8 mouse cellular contexts compared by ENCODE assay signal in genomic region chr17:73174083-73174562, GRCm38 (mm10).
DNase-seq lines count a peak whose midpoint lies in the region; ATAC-seq and TF ChIP-seq lines count a peak whose summit lies in the region.

No protein-coding gene starts in this region.

- no peaks in the 10 kb centered on the region for H3K4me1 ChIP-seq in bone marrow macrophage, adult 2 months (ENCODE audit: control insufficient read depth, insufficient read depth, low read length)
- peaks cover 9% of the 10 kb centered on the region for H3K4me1 ChIP-seq in lung, embryonic 16.5 days (replicated peaks; ENCODE audit: control insufficient read depth, insufficient read depth, low read length)

- WGBS in lung, embryonic 16.5 days: 20% methylated on average over 5 of the region's 5 CpGs

- H3K4me2 ChIP-seq in lung, embryonic 16.5 days (ENCODE audit: low read depth, low read length): no peak overlapping the region

- H3K4me3 ChIP-seq in bone marrow macrophage, adult 2 months (ENCODE audit: insufficient read depth, low read length): no peak overlapping the region
- H3K4me3 ChIP-seq in lung, embryonic 16.5 days (ENCODE audit: low read length): no peak overlapping the region

- peak; percentile 49 for DNase-seq in A20 (ENCODE audit: low read depth, low spot score)
- peak; percentile 85 for DNase-seq in CD4-positive, CD25-positive, alpha-beta regulatory T cell, adult 2 months (ENCODE audit: low read depth, low spot score)
- DNase-seq in gastrocnemius, adult 8-10 months (ENCODE audit: low spot score in 2 of 2): peak; percentile 31 to 42
- peak; percentile 31 for DNase-seq in kidney, adult 11 months
- peak; percentile 56 for DNase-seq in right cerebral cortex, postnatal 4 days

- peak; percentile 94 for ATAC-seq in lung, embryonic 16.5 days (ENCODE audit: low read depth)
- no peak for ATAC-seq in erythroblast, adult 5-6 weeks (replicated peaks; ENCODE audit: low FRiP score, poor library complexity, severe bottlenecking)

- no peak overlapping the region for H3K9ac ChIP-seq in lung, embryonic 16.5 days (ENCODE audit: low read length)

- H3K9me3 ChIP-seq in lung, embryonic 16.5 days (ENCODE audit: control insufficient read depth, low read length): no peaks in the 10 kb centered on the region

- peak; percentile 34; the same call in 1 of the 2 replicates for TF ChIP-seq CTCF in bone marrow macrophage, adult 2 months (IDR thresholded peaks at IDR 0.05; ENCODE audit: low read depth, low read length)

- peaks cover 8% of the 10 kb centered on the region; the same call in 1 of the 2 replicates for H3K36me3 ChIP-seq in lung, embryonic 16.5 days (ENCODE audit: control insufficient read depth, insufficient read depth, low read length)

- no peak for TF ChIP-seq POLR2A in bone marrow macrophage, adult 2 months (IDR thresholded peaks at IDR 0.05; ENCODE audit: borderline replicate concordance, low read depth, low read length)

- no peaks in the 10 kb centered on the region for H3K27me3 ChIP-seq in lung, embryonic 16.5 days (ENCODE audit: control insufficient read depth, insufficient read depth, low read depth, low read length)

- no peak overlapping the region for H3K27ac ChIP-seq in bone marrow macrophage, adult 2 months (ENCODE audit: insufficient read depth, low read depth, low read length)
- H3K27ac ChIP-seq in lung, embryonic 16.5 days (ENCODE audit: low read length): peak overlapping the region; percentile 83

Comparison
In these comparisons a context has a peak if more than half of its experiments do, and no peak if none do; other contexts are left out.
1. DNase-seq: peak in every context shown above with its lines; median percentile 85 in CD4-positive, CD25-positive, alpha-beta regulatory T cell, adult 2 months; 56 in right cerebral cortex, postnatal 4 days; 49 in A20; 36 in gastrocnemius, adult 8-10 months; 31 in kidney, adult 11 months.